Mouse (Mus musculus): ENCODE measurements at regions not wholly inside any gene's neighbourhood (a gene's known extent, or its start where the extent isn't known, plus 50 kb on each side); places are given as distances from the start of the nearest gene placed in this dataset.

DNA sequence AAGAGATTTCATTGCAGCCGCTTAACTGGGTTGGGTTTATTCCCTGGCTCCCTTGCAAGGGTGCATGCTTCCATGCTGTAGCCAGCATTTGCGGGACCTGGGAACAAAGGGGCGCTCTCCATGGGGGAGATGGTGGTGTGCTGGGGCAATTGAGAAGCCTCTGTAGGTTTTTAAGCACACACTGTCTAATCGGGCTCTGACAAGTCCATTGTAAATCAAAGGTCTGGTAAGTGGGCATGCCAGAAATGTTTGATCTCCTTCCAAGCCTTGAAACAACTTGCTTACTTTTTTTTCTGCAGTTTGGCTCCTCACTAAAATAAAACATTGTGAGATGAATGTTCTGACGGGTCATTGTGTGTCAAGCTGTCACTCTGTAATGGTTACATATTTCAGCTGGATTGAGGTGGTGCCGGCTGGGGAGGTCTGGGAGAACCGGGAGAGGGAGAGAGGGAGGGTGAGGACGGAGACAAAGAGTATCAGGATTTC lies 330.9 kb upstream of the Zfp507 start:
- Histone ChIP-seq H3K4me3 (no peak overlapping the region), H3K27ac (no peak overlapping the region)
- intact Hi-C loops (cut with DNase I) = no loop called here
- no peak for DNase-seq
- TF ChIP-seq CTCF (IDR thresholded peaks at IDR 0.05) = no peak

DNA sequence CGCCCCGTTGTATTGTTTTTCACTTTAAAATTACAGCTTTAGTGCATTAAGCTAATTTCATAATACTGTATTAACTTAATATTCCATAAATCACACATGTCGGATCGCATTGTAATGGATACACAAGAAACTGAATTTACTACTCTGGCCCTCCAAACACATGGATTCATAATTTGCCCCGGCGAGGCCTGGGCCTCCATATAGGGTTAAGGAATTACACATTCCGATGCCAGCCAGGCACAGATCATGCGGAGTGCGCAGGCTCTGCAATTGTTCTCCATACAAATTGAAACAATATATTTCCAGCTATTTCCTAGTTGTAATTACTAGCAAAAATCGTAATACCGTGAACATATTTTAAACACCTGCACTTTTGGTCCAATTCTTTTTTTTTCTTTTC lies 330.2 kb upstream of the Zfp507 start:
- Histone ChIP-seq H3K4me3 (no peak overlapping the region), H3K27ac (no peak overlapping the region)
- no peak for DNase-seq
- intact Hi-C loops (cut with DNase I) = no loop called here
- TF ChIP-seq CTCF (IDR thresholded peaks at IDR 0.05) = no peak

DNA sequence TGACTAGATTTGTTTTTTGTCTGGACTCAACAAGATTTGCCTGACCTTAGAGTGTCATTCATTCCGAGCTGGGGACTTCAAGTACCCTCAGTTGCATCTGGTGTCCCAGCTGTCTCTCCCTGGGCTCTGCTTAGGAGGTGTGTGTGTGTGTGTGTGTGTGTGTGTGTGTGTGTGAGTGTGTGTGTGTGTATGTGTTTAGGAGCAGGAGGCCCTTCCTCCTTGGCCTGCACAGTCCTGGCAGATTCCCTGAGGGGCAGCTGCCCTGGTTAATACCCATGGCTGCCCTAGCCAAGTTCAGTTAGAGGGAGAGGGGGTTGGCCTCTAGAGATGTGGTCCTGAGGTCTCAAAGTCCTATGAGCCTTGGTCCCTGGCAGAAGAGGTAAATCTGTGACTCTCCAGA lies 329.8 kb upstream of the Zfp507 start:
- intact Hi-C loops (cut with DNase I) = no loop called here
- Histone ChIP-seq H3K4me3 (no peak overlapping the region), H3K27ac (no peak overlapping the region)
- no peak for TF ChIP-seq CTCF (IDR thresholded peaks at IDR 0.05)
- no peak for DNase-seq

DNA sequence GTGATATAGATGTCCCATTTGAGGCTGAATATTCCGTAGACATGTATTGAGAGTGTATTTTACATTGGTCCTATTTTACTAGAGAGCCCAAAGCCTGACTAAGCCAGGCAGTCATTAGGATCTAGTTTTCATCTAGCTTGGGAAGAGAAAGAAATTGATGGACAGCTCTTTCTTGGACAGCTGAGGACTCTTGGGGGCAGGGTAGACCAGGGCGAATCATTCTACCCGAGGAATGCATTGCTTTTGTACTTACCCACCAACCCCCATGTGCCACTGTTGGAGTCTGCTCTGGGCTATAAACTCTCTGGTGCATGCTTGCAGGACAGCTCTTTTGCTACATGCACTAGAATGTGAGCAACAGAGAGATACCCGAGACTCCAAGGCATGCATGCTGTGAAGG lies 294.3 kb upstream of the Zfp507 start:
- no peak overlapping the region for H3K27ac ChIP-seq
- no peak for TF ChIP-seq CTCF (IDR thresholded peaks at IDR 0.05)
- intact Hi-C loops (cut with DNase I) = no loop called here
- H3K4me3 ChIP-seq = no peak overlapping the region
- no peak for DNase-seq

DNA sequence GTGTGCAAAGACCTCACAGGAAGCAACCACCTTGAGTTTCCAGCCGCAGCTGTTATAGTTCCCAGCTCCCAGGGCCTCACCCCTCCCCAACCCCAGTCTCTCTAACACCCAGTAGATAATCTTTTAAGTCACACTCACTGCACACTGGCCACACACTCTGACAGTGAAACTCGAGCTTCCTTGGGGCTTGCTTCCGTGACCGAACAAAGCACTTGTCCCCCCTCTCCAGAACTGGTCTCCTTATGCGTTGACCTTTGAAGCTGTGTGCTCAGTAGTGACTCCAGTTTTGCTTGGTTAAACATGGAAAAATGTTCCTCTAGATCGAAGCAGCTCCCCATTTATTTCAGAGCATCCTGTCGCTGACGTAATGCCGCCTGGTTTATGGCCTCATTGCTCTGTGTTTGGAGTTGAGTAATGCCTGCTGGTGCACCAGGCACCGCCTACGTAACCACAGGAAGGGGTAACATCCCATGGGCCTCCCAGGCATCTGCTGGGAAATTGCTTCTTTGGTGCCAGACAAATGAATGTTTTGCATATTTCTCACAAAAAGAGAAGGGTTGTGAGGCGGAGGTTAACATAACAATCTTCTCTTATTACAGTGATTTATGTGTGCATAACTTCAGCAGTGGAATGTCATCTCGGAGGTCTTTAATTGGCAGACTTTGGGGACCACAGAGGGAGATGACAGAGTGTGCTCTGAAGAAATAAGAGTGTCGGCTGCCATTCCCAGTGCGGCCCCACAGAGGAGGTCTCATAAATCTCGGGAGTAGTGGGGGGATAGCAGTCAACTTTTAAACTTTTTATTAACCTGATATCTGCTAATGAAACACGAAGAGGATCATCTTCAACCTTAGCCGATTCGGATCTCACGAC lies 292.7 kb upstream of the Zfp507 start:
- DNase-seq = peak; percentile 25
- TF ChIP-seq CTCF (IDR thresholded peaks at IDR 0.05) = no peak
- intact Hi-C loops (cut with DNase I) = no loop called here
- Histone ChIP-seq H3K4me3 (no peak overlapping the region), H3K27ac (0 out of 2 replicates have a peak overlapping the region, but pooled peaks have one; percentile 8)

DNA sequence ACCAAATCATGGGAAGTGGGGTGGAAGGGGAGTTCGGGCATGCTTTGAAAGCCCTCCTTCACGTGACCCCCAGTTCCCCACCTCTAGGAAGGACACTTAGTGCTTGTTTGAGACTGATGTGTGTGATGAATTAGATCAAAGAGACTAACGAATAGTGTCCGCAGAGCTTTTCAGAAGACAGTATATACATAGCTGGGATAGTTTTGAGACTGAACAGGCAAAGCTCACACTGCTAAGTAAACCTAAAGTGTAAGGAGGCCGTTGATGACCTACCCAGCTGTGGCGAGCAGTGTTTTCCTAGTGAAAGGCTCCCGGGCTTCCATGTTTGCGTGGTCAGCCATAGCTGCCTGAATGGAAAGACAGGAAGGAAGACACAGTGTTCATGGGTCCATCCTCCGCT lies 288.3 kb upstream of the Zfp507 start:
- no peak overlapping the region for H3K4me3 ChIP-seq
- no peak for TF ChIP-seq CTCF (IDR thresholded peaks at IDR 0.05)
- no peak for DNase-seq
- intact Hi-C loops (cut with DNase I) = no loop called here
- H3K27ac ChIP-seq = no peak overlapping the region

DNA sequence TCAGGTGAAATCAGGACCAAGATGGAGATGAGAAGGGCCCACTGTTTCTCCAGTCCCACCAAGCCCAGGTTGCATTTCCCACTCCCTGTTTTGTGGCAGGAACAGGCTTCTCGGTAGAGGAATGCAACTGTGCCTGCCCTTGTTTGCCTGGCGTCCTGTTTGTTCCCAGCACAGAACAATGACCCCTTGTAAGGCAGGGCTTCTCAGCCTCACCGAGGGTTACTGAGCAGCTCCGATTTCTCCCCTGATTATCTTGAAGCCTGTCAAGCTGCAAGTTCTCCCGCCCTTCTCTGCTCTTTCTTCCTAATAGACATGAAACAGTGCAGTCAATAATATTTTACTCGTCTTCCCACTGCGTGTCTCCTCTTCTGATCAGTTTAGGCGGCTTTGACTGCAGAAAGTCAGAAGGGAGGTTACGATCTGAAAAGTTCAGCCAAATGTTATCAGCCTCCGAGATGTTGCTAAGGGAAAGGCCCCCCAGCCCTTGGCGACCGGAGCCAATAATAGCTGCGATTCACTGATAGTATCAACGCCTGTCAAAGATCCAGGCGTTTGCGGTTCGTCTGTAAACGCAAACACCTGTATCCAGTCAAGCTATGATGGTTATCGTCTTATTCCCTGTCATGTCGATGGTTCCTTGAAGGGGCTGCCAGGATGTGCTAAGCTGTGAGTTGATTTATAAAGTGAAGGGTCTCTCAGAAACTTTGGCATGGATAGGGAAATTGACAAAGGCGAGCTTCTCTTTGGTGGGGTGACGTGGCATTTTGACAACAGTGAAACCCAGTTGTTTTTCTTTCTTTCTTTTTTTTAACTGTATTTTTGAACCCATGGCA lies 287.7 kb upstream of the Zfp507 start:
- DNase-seq = no peak
- no peak overlapping the region for H3K4me3 ChIP-seq
- intact Hi-C loops (cut with DNase I) = no loop called here
- TF ChIP-seq CTCF (IDR thresholded peaks at IDR 0.05) = no peak
- no peak overlapping the region for H3K27ac ChIP-seq

DNA sequence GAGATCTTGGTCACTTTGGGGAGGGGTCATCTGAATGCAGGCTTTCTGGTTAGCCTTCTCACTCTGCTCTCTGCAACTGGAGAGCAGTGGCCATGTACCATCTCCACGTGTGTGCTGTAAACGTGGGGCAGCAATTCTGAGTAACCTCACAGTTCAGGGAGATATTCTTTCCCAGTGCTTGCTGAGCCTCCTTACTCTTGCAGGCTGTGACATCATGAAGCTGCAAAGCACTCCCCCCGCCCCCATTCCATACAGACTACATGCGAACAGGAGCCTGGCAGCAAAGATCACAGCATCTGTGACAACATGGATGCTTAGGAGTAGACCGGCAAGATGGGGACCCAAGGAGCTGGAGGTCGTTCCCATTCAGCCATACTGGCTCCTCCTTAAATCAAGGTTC lies 284.8 kb upstream of the Zfp507 start:
- intact Hi-C loops (cut with DNase I) = no loop called here
- DNase-seq = no peak
- TF ChIP-seq CTCF (IDR thresholded peaks at IDR 0.05) = no peak
- Histone ChIP-seq H3K27ac (no peak overlapping the region), H3K4me3 (no peak overlapping the region)

DNA sequence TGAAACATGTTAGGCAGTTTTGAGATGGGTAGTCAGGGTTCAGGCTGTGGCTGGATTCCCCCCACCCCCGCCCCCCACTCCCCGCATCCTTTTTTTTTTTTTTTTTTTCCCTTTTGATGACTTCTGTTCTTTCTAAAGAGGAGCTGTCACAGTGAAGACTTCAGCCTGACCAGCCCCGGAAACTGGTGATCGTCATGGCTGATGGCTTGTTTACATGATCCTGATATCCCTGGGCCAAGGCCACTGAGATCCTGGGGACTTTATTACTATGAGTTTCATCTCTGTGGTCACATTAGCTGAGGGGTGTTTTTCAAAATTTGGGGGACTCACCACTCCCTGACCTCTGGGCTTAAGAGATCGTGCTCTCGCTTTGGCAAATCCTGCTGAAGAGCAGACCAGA lies 275.9 kb upstream of the Zfp507 start:
- DNase-seq = no peak
- H3K4me3 ChIP-seq = no peak overlapping the region
- H3K27ac ChIP-seq = no peak overlapping the region
- no peak for TF ChIP-seq CTCF (IDR thresholded peaks at IDR 0.05)
- intact Hi-C loops (cut with DNase I) = no loop called here

DNA sequence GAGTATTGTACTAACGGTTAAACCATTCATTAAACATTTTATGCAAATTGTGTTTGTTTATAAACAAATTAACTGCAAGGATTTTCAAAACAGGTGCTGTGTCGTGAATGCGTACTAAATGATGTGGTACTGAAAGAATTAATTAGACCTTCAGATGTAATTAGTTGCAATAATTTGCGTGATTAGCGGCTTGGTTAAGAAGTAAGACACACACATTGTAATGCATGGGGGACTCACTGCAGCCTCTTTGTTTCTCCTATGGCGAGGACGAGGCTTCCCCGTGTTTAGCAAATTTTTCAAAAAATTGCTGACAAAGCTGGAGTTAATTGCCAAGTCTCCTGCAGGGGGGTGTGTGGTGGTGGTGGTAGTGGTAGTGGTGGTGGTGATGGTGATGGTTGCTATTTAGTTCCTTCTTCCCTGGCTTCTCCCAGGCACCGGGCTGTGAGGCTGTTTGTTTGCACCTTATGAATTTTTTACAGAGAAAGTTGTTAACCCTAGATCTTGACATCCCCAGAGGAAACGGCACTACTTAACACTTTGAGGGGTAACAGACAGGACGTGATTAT lies 275.4 kb upstream of the Zfp507 start:
- intact Hi-C loops (cut with DNase I) = no loop called here

DNA sequence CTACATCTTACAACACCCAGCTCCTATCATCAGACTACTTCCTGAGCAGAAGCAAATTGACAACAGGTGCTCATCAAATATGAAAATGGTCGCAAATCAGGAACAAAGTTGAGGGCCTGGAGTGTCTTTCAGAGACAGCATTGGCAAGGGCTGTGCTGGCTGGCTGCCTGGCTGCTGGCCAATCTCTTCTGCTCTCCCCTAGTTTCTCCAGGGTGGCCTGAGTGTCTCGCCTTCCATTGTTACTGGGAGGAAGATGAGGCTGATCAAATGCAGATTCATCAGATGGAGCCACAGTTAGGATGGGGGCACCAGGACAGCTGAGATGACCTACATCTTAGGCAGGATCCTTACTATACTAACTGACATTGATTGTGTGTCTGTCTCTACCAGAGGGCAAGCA lies 274.5 kb upstream of the Zfp507 start:
- H3K4me3 ChIP-seq = no peak overlapping the region
- intact Hi-C loops (cut with DNase I) = no loop called here
- DNase-seq = no peak
- no peak overlapping the region for H3K27ac ChIP-seq
- no peak for TF ChIP-seq CTCF (IDR thresholded peaks at IDR 0.05)

More for the DNA sequence above, 275.4 kb upstream of the Zfp507 start:
- no peak for DNase-seq
- H3K4me3 ChIP-seq = no peak overlapping the region
- no peak for TF ChIP-seq CTCF (IDR thresholded peaks at IDR 0.05)
- no peak overlapping the region for H3K27ac ChIP-seq

DNA sequence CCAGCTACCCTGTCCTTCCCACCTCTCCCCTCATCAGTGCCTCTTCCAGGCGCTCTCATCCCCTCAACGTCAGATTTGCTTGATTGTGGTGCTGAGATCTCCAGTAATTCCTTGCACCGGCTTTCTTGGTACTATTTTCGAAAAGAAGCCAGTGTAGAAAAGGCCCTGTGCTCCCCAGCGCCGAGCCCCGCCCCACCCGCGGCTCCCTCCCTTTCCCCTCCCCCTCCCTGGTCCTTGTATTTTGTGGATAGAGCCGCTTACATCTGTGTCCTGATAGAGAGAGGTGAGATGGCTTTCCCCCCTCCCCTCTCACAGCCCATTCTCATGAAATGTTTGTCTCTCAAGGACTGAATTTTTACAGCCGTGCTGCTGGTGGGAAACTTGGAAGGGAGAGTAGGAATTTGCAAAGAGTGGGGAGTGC lies 273.2 kb upstream of the Zfp507 start:
- Histone ChIP-seq H3K4me3 (peak overlapping the region; percentile 46), H3K27ac (peak overlapping the region; percentile 70)
- intact Hi-C loops (cut with DNase I) = no loop called here
- TF ChIP-seq CTCF (IDR thresholded peaks at IDR 0.05) = no peak
- DNase-seq = peak; percentile 21

DNA sequence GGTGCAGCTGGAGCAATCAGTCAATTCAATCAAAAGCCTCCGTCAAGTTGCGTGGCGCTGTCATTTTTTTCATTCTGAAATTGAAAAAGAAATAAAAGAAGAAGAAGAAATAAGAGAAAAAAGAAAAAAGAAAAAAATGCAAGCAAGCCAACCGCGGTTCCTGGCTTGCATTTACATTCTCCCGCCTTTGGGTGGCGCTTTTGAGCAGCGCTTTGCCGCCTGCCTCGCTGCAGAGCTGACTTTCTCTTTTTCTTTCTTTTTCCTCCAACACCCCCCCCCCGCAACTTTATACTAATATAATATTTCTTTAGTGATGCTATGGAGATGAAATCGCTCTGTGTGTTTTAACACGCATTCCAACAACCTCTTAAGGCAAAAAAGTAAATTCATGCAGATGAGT lies 269.0 kb upstream of the Zfp507 start:
- peak; percentile 44 for DNase-seq
- peak overlapping the region; percentile 71 for H3K4me3 ChIP-seq
- peak overlapping the region; percentile 46; the same call in 1 of the 2 replicates for H3K27ac ChIP-seq
- intact Hi-C loops (cut with DNase I) = loop anchor here (1.0 kb wide), 1 partner anchor 1275 kb away; no protein-coding TSS in a partner anchor
- TF ChIP-seq CTCF (IDR thresholded peaks at IDR 0.05) = peak; percentile 82

Data from gastrocnemius, adult 2 months (tissue).